13 mouse cellular contexts compared by ENCODE assay signal in the genomic region with DNA sequence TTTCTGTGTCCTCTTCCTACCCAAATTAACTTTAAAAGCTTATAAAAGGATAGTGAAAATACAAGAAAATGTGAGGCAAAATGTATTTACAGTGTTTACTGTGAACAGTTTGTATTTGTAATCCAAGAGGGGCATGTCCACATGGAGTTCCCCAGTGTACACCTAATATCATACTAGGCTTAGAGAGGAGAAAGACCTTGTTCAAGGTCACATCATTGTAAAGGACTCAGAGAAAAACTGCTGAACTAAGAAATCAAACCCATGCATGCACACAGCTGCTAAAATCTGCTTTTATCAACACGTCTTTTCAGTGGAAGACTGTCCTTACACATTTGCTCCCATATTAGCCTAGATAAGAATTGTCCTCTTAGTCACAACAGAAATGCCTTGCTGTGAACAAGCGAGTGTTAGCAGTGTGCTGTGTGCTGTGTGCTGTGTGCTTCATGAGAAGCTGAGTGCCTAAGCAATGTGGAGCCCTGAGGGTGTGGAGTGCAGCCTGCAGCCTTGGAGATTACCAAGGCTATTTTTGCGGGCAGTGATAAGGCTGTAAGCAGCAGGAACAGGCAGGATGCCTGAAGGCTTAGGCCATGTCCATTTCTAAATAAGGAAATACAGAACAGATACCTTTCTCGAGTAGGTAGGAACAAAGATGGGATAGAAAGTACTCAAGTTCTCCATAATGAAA. TPM values are rescaled to one million over a fixed set of nuclear protein-coding genes. Genes with fewer than 3 reads are reported as not detected.
A peak's percentile ranks its signal among the peaks of the same experiment; 100 is the strongest.
DNase-seq lines count a peak whose midpoint lies in the region; ATAC-seq and TF ChIP-seq lines count a peak whose summit lies in the region.
"Had no signal": no experiment of that assay in that cellular context is flagged by ENCODE, and none has a peak within 500 bp of the region (broad histone marks: within the 10 kb centered on the region; RNA-seq: fewer than 3 reads in every experiment).

No protein-coding gene starts in this region.

- TF ChIP-seq CTCF in intestine, postnatal 0 days (IDR thresholded peaks at IDR 0.05; ENCODE audit: low read depth), result no peak
- no peak for TF ChIP-seq CTCF in forebrain, postnatal 0 days (IDR thresholded peaks at IDR 0.05; ENCODE audit: low read depth)

- peaks cover 3% of the 10 kb centered on the region; the same call in 1 of the 2 replicates for H3K36me3 ChIP-seq in intestine, embryonic 16.5 days (ENCODE audit: control insufficient read depth, insufficient read depth, low read length)
- peaks cover 10% of the 10 kb centered on the region; the same call in 1 of the 2 replicates for H3K36me3 ChIP-seq in intestine, postnatal 0 days (ENCODE audit: control insufficient read depth, insufficient read depth)
- peaks cover 24% of the 10 kb centered on the region for H3K36me3 ChIP-seq in heart, embryonic 15.5 days
- H3K36me3 ChIP-seq in forebrain, postnatal 0 days (ENCODE audit: insufficient read depth), result peaks cover 18% of the 10 kb centered on the region

- H3K9ac ChIP-seq in intestine, embryonic 16.5 days (ENCODE audit: low read depth, low read length), result no peak overlapping the region
- no peak overlapping the region for H3K9ac ChIP-seq in intestine, postnatal 0 days (ENCODE audit: low read depth, low read length)
- no peak overlapping the region for H3K9ac ChIP-seq in heart, embryonic 15.5 days
- H3K9ac ChIP-seq in forebrain, postnatal 0 days, result no peak overlapping the region
- H3K9ac ChIP-seq: forebrain, embryonic 13.5 days; hindbrain, embryonic 14.5 days; neural tube, embryonic 15.5 days had no signal

- H3K4me3 ChIP-seq in intestine, embryonic 16.5 days (ENCODE audit: low read length), result no peak overlapping the region
- H3K4me3 ChIP-seq in intestine, postnatal 0 days (ENCODE audit: low read depth, low read length), result no peak overlapping the region
- H3K4me3 ChIP-seq in heart, embryonic 15.5 days, result no peak overlapping the region
- no peak overlapping the region for H3K4me3 ChIP-seq in forebrain, postnatal 0 days (ENCODE audit: low read depth, low read length)
- H3K4me3 ChIP-seq: forebrain, embryonic 13.5 days; midbrain, embryonic 10.5 days; neural tube, embryonic 15.5 days had no signal

- H3K27me3 ChIP-seq in intestine, embryonic 16.5 days (replicated peaks; ENCODE audit: control insufficient read depth, insufficient read depth, low read length), result no peaks in the 10 kb centered on the region
- H3K27me3 ChIP-seq in intestine, postnatal 0 days (replicated peaks; ENCODE audit: control insufficient read depth, insufficient read depth, low read length), result no peaks in the 10 kb centered on the region
- no peaks in the 10 kb centered on the region for H3K27me3 ChIP-seq in heart, embryonic 15.5 days
- H3K27me3 ChIP-seq in forebrain, postnatal 0 days (ENCODE audit: insufficient read depth, low read length), result no peaks in the 10 kb centered on the region
- H3K27me3 ChIP-seq: forebrain, embryonic 13.5 days; neural tube, embryonic 15.5 days had no signal

- DNase-seq in adrenal gland, postnatal 36 days, result peak; percentile 26 to 31
- DNase-seq in urinary bladder, postnatal 36 days (ENCODE audit: low spot score in 2 of 2), result no peak
- no peak for DNase-seq in right cerebral cortex, adult 2 months (ENCODE audit: low spot score in 2 of 2)
- DNase-seq in forebrain, postnatal 0 days, result no peak

- no peaks in the 10 kb centered on the region for H3K9me3 ChIP-seq in intestine, embryonic 16.5 days (ENCODE audit: control insufficient read depth, low read length)
- H3K9me3 ChIP-seq in intestine, postnatal 0 days (ENCODE audit: control insufficient read depth), result no peaks in the 10 kb centered on the region
- no peaks in the 10 kb centered on the region for H3K9me3 ChIP-seq in heart, embryonic 15.5 days (replicated peaks)
- no peaks in the 10 kb centered on the region for H3K9me3 ChIP-seq in forebrain, postnatal 0 days (ENCODE audit: low read length)
- H3K9me3 ChIP-seq: forebrain, embryonic 13.5 days; midbrain, embryonic 10.5 days; neural tube, embryonic 15.5 days had no signal

- H3K27ac ChIP-seq in intestine, embryonic 16.5 days (ENCODE audit: low read length), result no peak overlapping the region
- H3K27ac ChIP-seq in intestine, postnatal 0 days (ENCODE audit: low read depth, low read length), result no peak overlapping the region
- peak overlapping the region; percentile 93 for H3K27ac ChIP-seq in heart, embryonic 15.5 days
- H3K27ac ChIP-seq in forebrain, postnatal 0 days (ENCODE audit: low read depth, low read length), result no peak overlapping the region
- H3K27ac ChIP-seq: forebrain, embryonic 13.5 days; hindbrain, embryonic 14.5 days; kidney, postnatal 0 days; midbrain, embryonic 10.5 days; neural tube, embryonic 15.5 days had no signal

- ATAC-seq in intestine, embryonic 16.5 days, result peak; percentile 56
- no peak for ATAC-seq in intestine, postnatal 0 days
- ATAC-seq in heart, embryonic 15.5 days (replicated peaks; ENCODE audit: insufficient number of reproducible peaks, insufficient read depth, low FRiP score, low read depth), result peak; percentile 99
- ATAC-seq in megakaryocyte-erythroid progenitor cell, adult 5-6 weeks (replicated peaks; ENCODE audit: low FRiP score, low TSS enrichment, poor library complexity, severe bottlenecking), result peak; percentile 99
- ATAC-seq in forebrain, postnatal 0 days, result no peak
- ATAC-seq: forebrain, embryonic 13.5 days had no signal

- H3K4me1 ChIP-seq in intestine, embryonic 16.5 days (ENCODE audit: control insufficient read depth, insufficient read depth, low read length), result no peaks in the 10 kb centered on the region
- H3K4me1 ChIP-seq in intestine, postnatal 0 days (replicated peaks; ENCODE audit: control insufficient read depth, insufficient read depth, low read length), result no peaks in the 10 kb centered on the region
- H3K4me1 ChIP-seq in heart, embryonic 15.5 days (replicated peaks), result peaks cover 20% of the 10 kb centered on the region
- H3K4me1 ChIP-seq in forebrain, postnatal 0 days (ENCODE audit: insufficient read depth), result no peaks in the 10 kb centered on the region
- H3K4me1 ChIP-seq: forebrain, embryonic 13.5 days; midbrain, embryonic 10.5 days; neural tube, embryonic 15.5 days had no signal

- WGBS in intestine, embryonic 16.5 days, result 72% methylated on average over 4 of the region's 4 CpGs
- WGBS in intestine, postnatal 0 days, result 53% methylated on average over 4 of the region's 4 CpGs
- WGBS in heart, embryonic 15.5 days, result 17% methylated on average over 4 of the region's 4 CpGs
- 84% methylated on average over 4 of the region's 4 CpGs for WGBS in forebrain, postnatal 0 days

- no peak overlapping the region for H3K4me2 ChIP-seq in intestine, embryonic 16.5 days (ENCODE audit: low read depth, low read length)
- H3K4me2 ChIP-seq in intestine, postnatal 0 days (replicated peaks; ENCODE audit: low read depth), result no peak overlapping the region
- no peak overlapping the region for H3K4me2 ChIP-seq in heart, embryonic 15.5 days
- no peak overlapping the region for H3K4me2 ChIP-seq in forebrain, postnatal 0 days (ENCODE audit: low read depth)
- H3K4me2 ChIP-seq: forebrain, embryonic 13.5 days; hindbrain, embryonic 14.5 days; neural tube, embryonic 15.5 days had no signal

RNA-seq across cellular contexts. Expression of a gene that starts 38.9 kb away (rescaled TPM):
- not detected in 2 replicates for polyA plus RNA-seq in intestine, embryonic 16.5 days (2015; fragmentation: Nextera tagmentation; extraction: Ambion mirVana)
- polyA plus RNA-seq in intestine, postnatal 0 days (2015; fragmentation: Nextera tagmentation; extraction: Ambion mirVana), result 0.18 TPM in 2 replicates
- total RNA-seq in adrenal gland, postnatal 36 days (2021), result 1 to 10 TPM in 1 of 2 experiments, under 1 TPM in 1; 0.96 to 1.7 TPM
- 42.4 and 43.7 TPM in 2 replicates for polyA plus RNA-seq in heart, embryonic 15.5 days (2015; fragmentation: Nextera tagmentation; extraction: Ambion mirVana)
- not detected in 2 replicates for total RNA-seq in megakaryocyte-erythroid progenitor cell, adult 5-6 weeks (2014; fragmentation: Nextera tagmentation)
- total RNA-seq in megakaryocyte-erythroid progenitor cell, adult 5-6 weeks (2017), result not detected in 2 replicates
- 0.43 and 0.54 TPM in 2 replicates for total RNA-seq in forebrain, postnatal 0 days (2014; rRNA removed)
- polyA plus RNA-seq in forebrain, postnatal 0 days (2015; fragmentation: Nextera tagmentation; extraction: Ambion mirVana), result 0.12 and 0.28 TPM in 2 replicates
- polyA plus RNA-seq: midbrain, embryonic 10.5 days had no signal

Comparison
In these comparisons a context has a peak if more than half of its experiments do, and no peak if none do; other contexts are left out.
1. ATAC-seq: peak in intestine, embryonic 16.5 days (single experiment), heart, embryonic 15.5 days (single experiment) and megakaryocyte-erythroid progenitor cell, adult 5-6 weeks (single experiment); none in intestine, postnatal 0 days (single experiment) and forebrain, postnatal 0 days (single experiment).
2. DNase-seq: peak in adrenal gland, postnatal 36 days (2 of 2); none in urinary bladder, postnatal 36 days (0 of 2), right cerebral cortex, adult 2 months (0 of 2) and forebrain, postnatal 0 days (single experiment).
3. RNA of a gene that starts 38.9 kb away (polyA plus RNA-seq): 42.4 to 43.7 TPM in heart, embryonic 15.5 days; 0.18 TPM in intestine, postnatal 0 days, 0.12 to 0.28 TPM in forebrain, postnatal 0 days and not detected in intestine, embryonic 16.5 days; every median in the first group is over 10 times any median in the second.